Mouse (Mus musculus) liver, postnatal 0 days (tissue): ENCODE results near the gene Tulp3.

Source experiments
- CTCF ChIP-seq: sonication (generic); IDR thresholded peaks from 2 replicates; pipeline ENCODE4 v1.5.1; 2016; ENCODE audit warnings: antibody characterized with exemption, low read depth
- EP300 ChIP-seq: IDR thresholded peaks from 2 replicates; pipeline ENCODE4 v1.6.1; 2016; ENCODE audit warnings: antibody characterized with exemption, low read depth, mild to moderate bottlenecking

DNA sequence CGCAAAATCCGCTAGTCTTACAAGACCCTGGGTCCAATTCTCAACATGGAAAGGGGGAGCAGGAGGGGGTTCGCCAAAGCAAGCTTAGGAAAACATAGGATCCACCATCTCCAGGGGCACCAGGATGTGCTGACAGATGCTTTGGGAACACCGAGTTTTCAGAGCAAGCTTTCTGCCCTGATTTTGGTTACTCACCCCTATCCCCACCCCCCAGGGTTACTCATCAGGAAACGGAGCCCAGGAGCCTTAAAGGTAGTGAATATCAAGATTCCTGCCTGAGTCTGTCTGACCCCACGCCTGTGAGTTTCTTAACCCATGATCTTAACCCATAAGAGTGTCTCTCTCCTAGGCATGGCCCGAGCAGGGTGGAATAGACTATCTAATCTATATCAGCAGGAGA, 57.4 kb downstream of the Tulp3 start:
- TF ChIP-seq CTCF (no peak), EP300 (no peak)
